12 mouse cellular contexts compared by ENCODE assay signal in the genomic region with DNA sequence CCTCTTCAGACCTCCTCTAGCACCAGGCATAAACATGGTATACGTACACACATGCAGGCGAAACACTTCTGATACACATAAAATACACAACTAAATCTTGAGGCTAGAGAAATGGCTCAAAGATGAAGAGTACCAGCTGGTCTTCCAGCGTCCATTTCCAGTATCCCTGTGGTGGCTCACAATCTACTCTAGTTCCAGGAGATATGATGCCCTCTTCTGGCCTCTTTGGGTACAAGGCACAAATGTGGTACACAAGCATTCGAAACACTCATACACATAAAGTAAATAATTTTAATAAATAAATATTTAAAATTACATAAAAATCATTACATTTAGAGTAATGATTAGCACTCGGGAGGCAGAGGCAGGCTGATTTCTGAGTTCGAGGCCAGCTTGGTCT. TPM values are rescaled to one million over a fixed set of nuclear protein-coding genes. Genes with fewer than 3 reads are reported as not detected.
DNase-seq lines count a peak whose midpoint lies in the region; ATAC-seq and TF ChIP-seq lines count a peak whose summit lies in the region.
"Had no signal": no experiment of that assay in that cellular context is flagged by ENCODE, and none has a peak within 500 bp of the region (broad histone marks: within the 10 kb centered on the region; RNA-seq: fewer than 3 reads in every experiment).

No protein-coding gene starts in this region.

- ATAC-seq in kidney, embryonic 15.5 days (replicated peaks; ENCODE audit: low FRiP score): no peak
- peak; percentile 60 for ATAC-seq in erythroid progenitor cell, adult 5-6 weeks (replicated peaks; ENCODE audit: low FRiP score, poor library complexity, severe bottlenecking)
- no peak for ATAC-seq in stomach, postnatal 0 days (ENCODE audit: low FRiP score, low TSS enrichment)

- no peak overlapping the region for H3K4me2 ChIP-seq in kidney, embryonic 15.5 days
- no peak overlapping the region for H3K4me2 ChIP-seq in stomach, postnatal 0 days (replicated peaks; ENCODE audit: low read depth)
- H3K4me2 ChIP-seq: heart, embryonic 15.5 days; lung, embryonic 15.5 days had no signal

- H3K27me3 ChIP-seq in kidney, embryonic 15.5 days: no peaks in the 10 kb centered on the region
- no peaks in the 10 kb centered on the region for H3K27me3 ChIP-seq in stomach, postnatal 0 days (ENCODE audit: control insufficient read depth, insufficient read depth, low read length)
- H3K27me3 ChIP-seq: heart, embryonic 15.5 days; lung, embryonic 15.5 days had no signal

- no peak overlapping the region for H3K9ac ChIP-seq in kidney, embryonic 15.5 days
- no peak overlapping the region for H3K9ac ChIP-seq in stomach, postnatal 0 days (ENCODE audit: low read length)
- H3K9ac ChIP-seq: heart, embryonic 15.5 days; lung, embryonic 15.5 days had no signal

- 89% methylated on average over 6 of the region's 6 CpGs for WGBS in kidney, embryonic 15.5 days
- 82% methylated on average over 6 of the region's 6 CpGs for WGBS in stomach, postnatal 0 days

- no peaks in the 10 kb centered on the region for H3K36me3 ChIP-seq in kidney, embryonic 15.5 days
- no peaks in the 10 kb centered on the region for H3K36me3 ChIP-seq in stomach, postnatal 0 days (ENCODE audit: control insufficient read depth, insufficient read depth, low read length)
- H3K36me3 ChIP-seq: heart, embryonic 15.5 days; lung, embryonic 15.5 days had no signal

- H3K9me3 ChIP-seq in kidney, embryonic 15.5 days (replicated peaks): no peaks in the 10 kb centered on the region
- no peaks in the 10 kb centered on the region for H3K9me3 ChIP-seq in stomach, postnatal 0 days (ENCODE audit: control insufficient read depth, low read length)
- H3K9me3 ChIP-seq: heart, embryonic 15.5 days; lung, embryonic 15.5 days had no signal

- no peak overlapping the region for H3K27ac ChIP-seq in kidney, embryonic 15.5 days
- H3K27ac ChIP-seq in stomach, postnatal 0 days (replicated peaks): no peak overlapping the region
- H3K27ac ChIP-seq: heart, embryonic 15.5 days; lung, embryonic 15.5 days had no signal

- TF ChIP-seq CTCF in stomach, postnatal 0 days (IDR thresholded peaks at IDR 0.05; ENCODE audit: low read depth): peak; percentile 30; the same call in 1 of the 2 replicates

- H3K4me3 ChIP-seq in kidney, embryonic 15.5 days (replicated peaks): no peak overlapping the region
- H3K4me3 ChIP-seq in stomach, postnatal 0 days (ENCODE audit: low read depth, low read length): no peak overlapping the region
- H3K4me3 ChIP-seq: erythroblast, embryonic 14.5 days; heart, embryonic 15.5 days; lung, embryonic 15.5 days had no signal

- no peak for TF ChIP-seq EP300 in stomach, postnatal 0 days (optimal IDR thresholded peaks at IDR 0.05)

- H3K4me1 ChIP-seq in kidney, embryonic 15.5 days: no peaks in the 10 kb centered on the region
- H3K4me1 ChIP-seq in stomach, postnatal 0 days (replicated peaks; ENCODE audit: control insufficient read depth, insufficient read depth): no peaks in the 10 kb centered on the region
- H3K4me1 ChIP-seq: lung, embryonic 15.5 days had no signal

- peak; percentile 12 for DNase-seq in kidney, adult 18-20 months
- peak; percentile 17 for DNase-seq in spleen, adult 12 weeks (ENCODE audit: low spot score)
- DNase-seq in spleen, postnatal 10 days (ENCODE audit: low spot score in 2 of 2): no peak
- DNase-seq in stomach, postnatal 0 days (ENCODE audit: low spot score): no peak
- no peak for DNase-seq in testis, postnatal 10 days (ENCODE audit: low spot score)
- DNase-seq in urinary bladder, adult 2 months (ENCODE audit: low spot score): no peak
- DNase-seq: adrenal gland, adult 2 months had no signal

RNA-seq across cellular contexts. Expression of a gene that starts 50.7 kb away (rescaled TPM):
- polyA plus RNA-seq in kidney, embryonic 15.5 days (2015; fragmentation: Nextera tagmentation; extraction: Ambion mirVana): 10.1 and 10.8 TPM in 2 replicates
- total RNA-seq in erythroid progenitor cell, adult 5-6 weeks (2015; ENCODE audit: low replicate concordance): 124 and 151 TPM in 2 replicates
- 126 and 134 TPM in 2 replicates for total RNA-seq in erythroid progenitor cell, adult 5-6 weeks (2017; ENCODE audit: low replicate concordance)
- polyA plus RNA-seq in stomach, postnatal 0 days (2015; fragmentation: Nextera tagmentation; extraction: Ambion mirVana): 19.1 and 19.6 TPM in 2 replicates
- 47.3 and 50.3 TPM in 2 replicates for polyA plus RNA-seq in urinary bladder, adult 2 months (2012; rRNA removed)

Comparison
In these comparisons a context has a peak if more than half of its experiments do, and no peak if none do; other contexts are left out.
1. DNase-seq: peak in kidney, adult 18-20 months (single experiment) and spleen, adult 12 weeks (single experiment); none in spleen, postnatal 10 days (0 of 2), stomach, postnatal 0 days (single experiment), testis, postnatal 10 days (single experiment) and urinary bladder, adult 2 months (single experiment).